Mouse (Mus musculus): ENCODE measurements at regions not wholly inside any gene's neighbourhood (a gene's known extent, or its start where the extent isn't known, plus 50 kb on each side); places are given as distances from the start of the nearest gene placed in this dataset.
A peak's percentile ranks its signal among the peaks of the same experiment; 100 is the strongest.

DNA sequence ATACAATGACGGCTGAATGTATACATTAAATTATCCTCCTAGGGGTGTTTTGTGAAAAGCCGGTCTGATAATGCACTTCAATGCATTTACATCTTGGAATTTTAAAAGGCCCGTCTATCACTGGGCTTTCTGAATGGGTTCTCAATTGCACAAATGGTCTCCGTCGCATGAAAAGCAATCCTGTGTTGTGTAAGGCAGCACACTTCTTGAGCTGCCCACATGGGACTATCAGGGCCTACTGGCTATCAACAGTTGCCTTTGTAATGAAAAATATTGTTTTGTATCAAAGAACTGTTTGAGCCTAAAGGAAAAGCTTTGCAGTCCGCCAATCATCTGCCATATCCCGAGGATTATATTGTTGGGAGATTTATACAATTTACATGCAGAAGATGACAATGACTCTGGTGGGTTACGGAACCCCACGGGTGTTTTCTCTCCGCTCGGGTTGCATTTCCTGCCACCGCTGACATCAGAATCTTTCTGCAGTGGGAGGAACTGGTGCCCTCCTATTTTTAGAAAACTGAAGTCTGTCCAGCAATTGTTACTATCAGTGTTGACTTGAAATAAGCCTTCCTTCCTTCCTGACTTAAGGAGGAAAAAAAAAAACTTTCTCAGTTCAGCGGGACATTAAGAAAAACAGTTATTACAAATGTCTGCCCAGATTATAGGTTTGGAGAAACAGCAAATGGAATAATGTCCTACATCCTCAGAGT lies 118.7 kb downstream of the Tmem26 start:
- peak; percentile 55 to 58 for DNase-seq

DNA sequence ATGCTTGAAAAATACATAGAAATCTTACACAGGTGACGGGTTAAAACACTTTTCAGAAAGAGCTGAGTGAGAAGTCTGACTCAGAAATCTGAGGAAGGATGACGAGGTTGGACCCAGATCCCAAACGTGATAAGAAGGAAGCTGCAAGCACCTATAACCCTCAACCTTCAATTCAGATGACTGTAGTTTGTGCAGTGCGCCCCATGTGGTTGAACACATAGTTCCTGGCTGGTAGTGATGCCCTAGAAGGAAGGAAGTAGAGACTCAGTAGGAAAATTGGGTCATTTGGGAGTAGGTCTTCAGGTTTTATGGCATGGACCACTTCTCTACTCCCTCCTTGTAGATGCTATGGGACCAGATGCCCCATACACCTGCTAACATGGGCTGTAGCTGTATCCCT lies 120.6 kb downstream of the Tmem26 start:
- no peak for DNase-seq

- DNase-seq = no peak
These were observed 121.2 kb downstream of the Tmem26 start for GRCm38 (mm10) chr10:68844596-68844995.

- no peak for DNase-seq
These were observed 127.7 kb downstream of the Tmem26 start for GRCm38 (mm10) chr10:68851153-68851552.

GRCm38 (mm10) chr10:68855934-68856891 lies 132.8 kb downstream of the Tmem26 start:
- no peak for DNase-seq

DNA sequence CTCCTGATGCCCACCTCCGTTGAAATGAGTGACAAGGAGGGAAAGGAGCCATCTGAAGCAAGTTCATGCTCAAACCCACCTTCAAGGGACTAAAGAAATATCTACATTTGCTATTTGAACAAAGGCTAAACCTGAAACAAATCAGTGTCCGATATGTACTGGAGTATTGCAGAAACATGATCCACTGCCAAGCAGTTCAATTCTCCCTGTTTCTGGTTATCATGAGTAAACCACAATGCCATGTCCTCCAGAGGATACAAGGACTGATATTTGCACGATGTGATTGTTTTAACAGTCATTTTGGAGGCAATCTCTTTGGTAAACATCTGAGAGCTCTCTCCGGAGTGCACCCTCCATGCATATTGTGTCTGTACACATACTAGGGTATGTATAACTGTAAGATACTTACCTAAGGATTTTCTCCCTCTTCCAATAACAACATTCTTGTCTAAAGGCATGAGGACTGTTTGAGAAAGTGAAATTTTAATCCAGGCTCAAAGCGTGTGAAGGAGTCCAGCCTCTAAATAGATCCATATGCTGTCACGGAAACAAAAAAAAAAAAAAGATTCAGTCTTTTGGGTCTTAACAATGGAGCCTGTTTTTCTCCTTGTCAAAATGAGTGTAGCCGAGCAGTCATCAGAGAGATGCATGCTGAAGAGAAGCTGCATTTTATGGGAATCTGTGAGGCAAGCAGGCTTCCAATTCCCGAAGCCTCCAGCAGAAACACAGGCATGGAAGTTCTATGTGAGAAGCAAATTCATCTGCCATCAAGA lies 141.3 kb downstream of the Tmem26 start:
- no peak for DNase-seq

DNA sequence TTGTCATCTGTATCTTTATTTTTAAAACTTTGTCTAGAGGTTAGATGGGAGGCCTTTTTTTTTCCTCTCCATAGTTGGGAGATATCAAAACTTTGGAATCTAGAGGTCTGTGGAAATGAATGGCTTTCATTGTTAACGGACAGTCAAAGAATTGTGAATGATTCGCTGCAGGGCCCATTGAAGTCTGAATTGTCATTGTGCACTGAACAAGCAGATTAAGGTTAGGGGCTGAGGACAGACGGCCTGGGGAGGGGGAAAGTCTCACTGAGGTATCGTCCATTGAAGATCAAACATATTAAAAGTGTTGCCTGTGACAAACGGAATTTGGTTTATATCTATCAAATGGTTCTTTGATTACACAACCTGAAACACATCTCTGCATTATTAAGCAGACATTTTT lies 142.3 kb downstream of the Tmem26 start:
- DNase-seq = no peak

DNA sequence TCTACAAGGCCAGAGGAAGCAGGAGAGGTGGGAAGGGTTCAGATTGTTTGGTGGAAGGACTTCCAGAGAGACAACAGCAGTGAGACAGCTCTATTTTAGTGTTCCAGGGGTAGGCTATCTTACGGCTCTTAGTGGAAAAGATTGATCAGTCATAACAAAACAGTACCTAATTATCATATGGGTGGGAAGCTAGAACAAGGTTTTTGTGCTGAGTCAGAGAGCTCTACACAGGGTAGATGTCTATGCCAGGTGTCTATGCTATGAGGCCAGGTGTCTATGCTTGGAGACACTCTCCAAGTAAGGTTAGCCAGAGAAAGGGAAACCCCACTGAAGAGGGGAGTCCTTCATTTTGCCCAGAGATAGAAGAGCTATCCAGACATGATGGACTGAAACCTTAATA lies 143.9 kb downstream of the Tmem26 start:
- no peak for DNase-seq

- DNase-seq = no peak
These were observed 148.7 kb downstream of the Tmem26 start for GRCm38 (mm10) chr10:68872102-68872501.

DNA sequence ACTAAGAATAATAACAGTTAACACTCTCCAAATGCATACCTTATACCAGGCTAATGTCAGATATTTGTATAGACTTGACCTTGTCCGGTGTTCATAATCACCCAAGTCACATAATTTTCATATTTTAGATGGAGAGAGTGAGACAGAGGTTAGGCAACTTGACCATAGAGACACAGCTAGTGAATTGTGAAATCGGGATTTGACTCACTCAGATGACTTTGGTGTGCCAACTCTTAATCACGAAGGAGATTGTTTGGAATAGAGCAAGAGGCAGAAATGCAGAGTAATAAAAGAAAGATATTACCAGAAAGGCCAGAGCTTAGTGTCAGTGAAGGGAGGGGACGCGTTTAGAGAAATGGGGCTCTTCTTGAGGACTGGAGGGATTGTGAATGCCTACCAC lies 152.2 kb downstream of the Tmem26 start:
- no peak for DNase-seq

GRCm38 (mm10) chr10:68893100-68893841 lies 169.8 kb downstream of the Tmem26 start:
- DNase-seq = peak in 1 of 2 experiments; percentile 11

DNA sequence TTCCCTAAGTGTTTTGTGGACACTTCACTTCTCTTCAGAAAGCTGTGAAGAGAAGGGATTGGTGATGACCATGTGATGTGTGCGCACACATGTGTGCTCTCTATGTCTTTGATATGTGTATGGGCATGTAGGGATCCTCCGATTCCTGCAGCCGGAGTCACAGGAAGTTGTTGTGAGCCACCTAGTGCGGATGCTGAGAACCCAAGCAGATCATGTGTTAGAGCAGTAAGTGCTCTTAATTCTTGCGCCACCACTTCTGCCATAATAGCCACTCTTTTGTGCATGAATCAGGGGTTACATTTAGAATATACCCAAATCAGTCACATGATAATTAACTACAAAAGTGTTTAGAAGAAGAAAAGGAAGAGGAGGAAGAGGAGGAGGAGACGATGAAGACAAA lies 170.7 kb downstream of the Tmem26 start:
- DNase-seq = no peak

GRCm38 (mm10) chr10:68897524-68897923 lies 174.1 kb downstream of the Tmem26 start:
- DNase-seq = peak; percentile 50 to 62

DNA sequence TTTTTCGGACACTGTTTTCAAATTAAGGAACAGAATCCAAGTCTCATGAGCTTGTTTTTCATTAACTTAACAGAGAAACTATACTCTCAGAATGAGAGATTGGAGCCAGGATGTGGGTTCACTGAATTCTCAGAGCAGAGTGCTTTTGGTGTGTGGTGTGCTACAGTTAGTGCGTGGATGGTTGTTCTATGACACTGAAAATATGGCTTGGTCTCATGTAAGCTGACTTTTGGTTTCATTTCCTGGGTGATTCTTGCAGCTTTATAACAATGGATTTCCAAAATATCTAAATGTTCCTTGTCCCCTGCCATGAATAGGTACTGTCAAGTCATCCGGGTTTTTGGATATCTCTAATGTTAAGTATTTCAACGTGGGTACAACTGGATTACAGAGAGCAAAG lies 177.7 kb downstream of the Tmem26 start:
- DNase-seq = no peak

GRCm38 (mm10) chr10:68902670-68903069 lies 179.2 kb downstream of the Tmem26 start:
- peak; percentile 65 to 78 for DNase-seq

- DNase-seq = no peak
These were observed 180.9 kb downstream of the Tmem26 start for GRCm38 (mm10) chr10:68904337-68904736.

DNA sequence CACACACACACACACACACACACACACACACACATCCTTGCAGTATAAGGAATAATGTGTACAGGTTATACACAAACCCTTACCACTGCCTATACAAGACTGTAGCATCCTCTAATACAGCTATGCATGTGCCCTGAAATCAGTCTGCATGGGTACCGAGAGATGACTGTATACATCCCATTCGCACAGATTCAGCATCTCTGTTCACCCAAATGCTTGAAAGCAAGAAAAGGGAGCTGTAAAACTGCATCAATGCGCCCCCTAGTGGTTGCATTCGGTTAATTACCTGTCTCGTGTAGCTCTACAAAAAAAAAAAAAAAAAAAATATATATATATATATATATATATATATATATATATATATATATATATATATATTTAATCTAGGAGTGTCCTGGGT lies 184.8 kb downstream of the Tmem26 start:
- peak; percentile 72 to 88 for DNase-seq

- DNase-seq = no peak
These were observed 185.6 kb downstream of the Tmem26 start for GRCm38 (mm10) chr10:68909018-68909417.

DNA sequence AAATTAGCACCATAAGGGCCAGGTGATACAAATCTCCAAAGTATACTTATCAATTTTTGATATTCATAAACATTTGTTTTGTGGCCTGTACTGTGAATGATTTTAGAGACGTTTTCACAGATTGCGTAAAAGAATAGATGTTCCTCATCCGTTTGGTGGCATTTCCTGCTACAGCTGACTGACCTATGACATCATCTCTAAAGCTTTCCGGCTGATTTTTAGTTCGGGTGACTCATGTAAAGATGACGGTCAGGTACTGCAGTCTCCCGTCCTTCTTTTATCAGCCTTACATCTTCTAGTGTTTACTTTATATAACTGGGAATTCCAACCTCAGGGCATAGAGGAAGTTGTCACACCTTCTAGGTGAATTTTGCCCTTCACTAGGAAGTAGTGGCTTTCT lies 192.7 kb downstream of the Tmem26 start:
- no peak for DNase-seq

GRCm38 (mm10) chr10:68935843-68936242 lies 212.4 kb downstream of the Tmem26 start:
- DNase-seq = peak in 1 of 2 experiments; percentile 1

DNA sequence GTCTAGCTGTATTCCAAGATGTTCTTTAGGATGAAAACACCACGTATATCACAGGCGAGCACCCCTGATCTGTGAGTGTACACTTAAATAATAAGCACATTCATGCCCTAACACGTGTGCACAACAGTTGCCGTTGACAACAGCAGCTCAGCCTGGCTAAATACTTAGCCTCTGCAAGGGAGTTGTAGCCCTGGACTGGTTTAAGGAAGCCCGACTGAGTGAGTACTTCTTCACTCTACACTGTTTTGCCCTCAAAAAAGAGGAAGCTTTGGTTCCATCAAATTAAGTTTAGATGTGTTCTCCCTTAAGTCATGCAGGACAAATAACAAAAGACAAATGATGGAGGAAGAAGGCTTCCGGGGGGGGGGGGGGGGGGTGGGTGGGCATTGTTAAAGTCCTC lies 208.0 kb upstream of the Rhobtb1 start:
- no peak for DNase-seq

DNA sequence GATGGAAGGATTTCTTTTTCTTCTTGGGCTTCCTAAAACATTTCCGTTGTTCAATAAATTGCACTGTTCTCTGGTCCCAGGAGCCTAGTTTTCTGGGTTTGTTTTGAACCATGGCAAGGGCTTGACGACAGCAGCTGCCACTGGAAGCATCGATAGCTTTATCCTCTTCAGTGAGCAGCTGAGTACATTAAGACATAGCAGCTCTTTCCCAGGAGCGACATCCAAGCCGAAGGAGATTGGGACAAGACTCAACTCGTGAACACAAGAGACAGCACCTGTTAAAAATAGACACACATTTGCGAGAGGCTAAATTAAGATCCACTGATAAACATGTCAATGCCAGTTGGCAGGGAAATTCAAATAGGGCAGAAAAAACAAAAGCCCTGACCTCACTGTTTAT lies 194.7 kb upstream of the Rhobtb1 start:
- DNase-seq = no peak

Data from kidney, postnatal 36 days (tissue).